Mouse (Mus musculus) frontal cortex, postnatal 14 days (tissue): ENCODE measurements around the gene Slfn2.
A peak's percentile ranks its signal among the peaks of the same experiment; 100 is the strongest.

Experiments used
- DNase-seq, 2 experiments: peaks; one replicate each; pipeline ENCODE4 v3.0.0; 2022; ENCODE audit warnings: low spot score in 2 of 2

Gene Slfn2

GRCm38 (mm10) chr11:83077714-83078422, 13.0 kb downstream of the Slfn2 start:
- peak in 1 of 2 experiments; percentile 5 for DNase-seq

GRCm38 (mm10) chr11:83078423-83079140, 13.7 kb downstream of the Slfn2 start:
- no peak for DNase-seq

GRCm38 (mm10) chr11:83079487-83080199, 14.7 kb downstream of the Slfn2 start:
- no peak for DNase-seq

GRCm38 (mm10) chr11:83082741-83083473, 18.0 kb downstream of the Slfn2 start:
- no peak for DNase-seq

GRCm38 (mm10) chr11:83084161-83084560, 19.2 kb downstream of the Slfn2 start:
- no peak for DNase-seq

GRCm38 (mm10) chr11:83084761-83085160, 19.8 kb downstream of the Slfn2 start:
- DNase-seq: no peak

GRCm38 (mm10) chr11:83115138-83115537, 50.2 kb downstream of the Slfn2 start:
- no peak for DNase-seq

- no peak for DNase-seq
Observed at GRCm38 (mm10) chr11:83116597-83117227, 51.8 kb downstream of the Slfn2 start, which contains the start of gene Slfn1. Gene Slfn1, plus strand, starts transcription at chr11:83116849.

- DNase-seq: no peak
Observed at GRCm38 (mm10) chr11:83118056-83118455, 53.1 kb downstream of the Slfn2 start.
